Mouse (Mus musculus) induced T-regulatory cell, adult 2 months (primary cell): ENCODE results near the gene Dspp.

Experiments used
- DNase-seq: peaks from one replicate; pipeline ENCODE4 v3.0.0-alpha.2; 2012; ENCODE audit warnings: low read depth

Dspp gene

DNA sequence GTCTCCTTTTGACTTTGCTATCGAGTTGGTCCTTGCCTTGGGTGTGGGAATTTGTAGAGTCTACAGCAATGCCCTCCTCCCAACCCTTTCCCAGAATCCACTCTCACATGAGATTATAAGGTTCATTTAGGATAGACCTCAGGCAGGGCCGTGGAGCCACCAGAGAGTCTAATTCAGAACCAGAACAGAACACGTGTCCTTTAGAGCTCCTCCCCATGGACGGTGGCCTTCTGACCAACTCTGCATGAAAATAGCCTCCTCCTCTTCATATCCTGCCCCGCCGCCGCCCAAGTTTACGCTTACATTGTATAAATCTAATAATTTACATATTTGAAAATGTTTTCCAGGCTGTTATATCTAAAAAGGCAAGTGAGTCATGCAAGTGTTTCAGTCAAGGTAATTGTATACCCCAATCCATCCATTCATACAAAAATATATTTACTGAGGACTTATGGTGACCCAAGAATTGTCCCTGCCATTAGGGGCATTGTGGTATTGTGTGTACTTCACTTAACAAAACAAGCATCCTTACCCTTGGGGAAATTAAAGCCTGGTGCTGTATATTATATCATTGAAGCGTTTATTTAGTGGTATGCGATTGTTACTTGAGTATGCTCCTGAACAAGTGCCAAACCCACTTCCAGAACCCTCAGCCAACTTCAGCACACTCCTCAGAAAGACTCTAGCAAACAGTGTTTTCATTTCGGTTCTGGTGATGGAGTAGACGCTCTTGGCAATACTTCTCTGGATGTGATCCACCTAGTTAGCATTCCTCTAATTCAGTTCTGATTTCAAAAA is 30.8 kb downstream of the Dspp start:
- DNase-seq, result no peak

DNA sequence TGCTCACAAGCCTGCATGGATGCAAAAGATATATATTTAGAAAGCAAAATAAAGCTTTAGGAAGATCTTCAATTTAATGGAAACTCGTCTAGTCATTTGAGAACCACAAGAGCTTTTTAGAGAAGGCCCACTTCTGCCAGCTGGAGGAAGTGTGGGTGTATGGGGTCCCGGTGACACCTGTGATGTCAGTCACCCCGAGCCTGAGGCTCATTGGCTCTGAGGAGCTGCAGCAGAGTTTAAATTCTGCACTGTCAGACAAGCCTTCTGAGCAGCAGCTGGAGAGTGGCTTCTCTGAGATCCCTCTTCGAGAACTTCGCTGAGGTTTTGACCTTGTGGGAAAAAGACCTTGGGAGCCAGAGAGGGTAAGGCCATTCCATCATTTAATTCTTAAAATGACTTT is 31.8 kb downstream of the Dspp start, which contains the start of gene Dmp1:
Gene Dmp1, plus strand, starts transcription at position 263 of the 400 bp plus-strand sequence.
- DNase-seq, result no peak

DNA sequence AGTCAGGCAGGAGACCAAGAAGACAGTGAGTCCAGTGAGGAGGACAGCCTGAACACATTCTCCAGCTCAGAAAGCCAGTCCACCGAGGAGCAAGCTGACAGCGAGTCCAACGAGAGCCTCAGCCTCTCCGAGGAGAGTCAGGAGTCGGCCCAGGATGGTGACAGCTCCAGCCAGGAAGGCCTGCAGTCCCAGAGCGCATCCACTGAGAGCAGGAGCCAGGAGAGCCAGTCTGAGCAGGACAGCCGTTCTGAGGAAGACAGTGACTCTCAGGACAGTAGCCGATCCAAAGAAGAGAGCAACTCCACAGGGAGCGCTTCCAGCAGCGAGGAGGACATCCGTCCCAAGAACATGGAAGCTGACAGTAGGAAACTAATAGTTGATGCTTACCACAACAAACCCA is 42.0 kb downstream of the Dspp start:
- DNase-seq, result no peak

DNA sequence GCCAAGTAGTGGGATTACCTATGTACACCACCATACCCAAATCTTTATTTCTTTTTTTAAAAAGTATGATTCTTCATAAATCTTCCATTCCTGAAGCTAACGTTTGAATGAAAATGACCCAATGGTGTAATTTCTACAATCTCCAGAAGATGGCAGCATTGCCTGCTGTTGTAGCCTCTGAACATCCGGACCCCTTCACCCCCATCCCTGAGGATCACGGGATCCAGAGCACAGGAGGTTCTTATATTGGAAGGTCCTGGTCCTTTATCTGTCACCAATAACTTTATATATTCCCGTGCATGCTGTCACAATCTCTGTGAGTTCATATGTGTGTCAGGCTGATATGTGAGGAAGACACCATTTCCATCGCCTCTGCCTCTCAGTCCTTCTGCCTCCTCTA is 48.4 kb downstream of the Dspp start:
- DNase-seq, result peak; percentile 14

DNA sequence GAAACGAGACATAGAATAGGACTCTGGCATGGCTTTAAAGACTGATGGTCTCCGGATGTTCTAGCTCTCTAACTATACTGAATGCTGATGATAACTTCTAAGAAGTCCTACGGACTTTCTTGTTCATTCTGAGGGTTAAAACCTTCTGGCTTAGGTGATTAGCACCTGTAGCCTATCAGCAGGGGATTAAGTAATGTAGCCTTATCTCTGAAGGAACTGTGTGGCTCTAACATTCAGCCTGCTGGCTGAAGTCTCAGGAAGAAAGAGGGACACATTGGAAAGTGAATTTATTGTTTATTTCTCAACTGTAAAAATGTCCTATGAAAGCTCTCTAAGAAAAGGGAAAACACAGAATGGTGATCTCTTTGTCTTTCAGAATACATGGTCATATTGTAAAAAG is 53.8 kb downstream of the Dspp start:
- DNase-seq, result no peak

DNA sequence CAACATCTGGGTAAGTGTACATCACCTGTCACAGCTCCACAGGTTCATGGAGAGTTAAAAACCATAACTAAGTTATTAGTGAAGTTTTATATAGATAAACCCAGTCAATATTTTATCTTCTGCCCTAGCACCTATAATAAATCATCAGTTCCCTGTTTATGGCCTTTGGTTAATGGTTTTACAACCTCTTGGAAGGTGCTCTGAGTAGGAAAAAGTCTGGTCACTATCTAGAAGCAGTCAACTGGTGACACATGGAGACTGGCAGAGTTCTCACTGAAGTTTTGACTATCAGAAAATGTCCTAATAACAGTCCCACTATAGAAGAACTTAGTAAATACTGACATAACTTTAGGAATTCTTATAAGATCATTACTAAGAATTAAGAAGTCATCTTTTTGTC is 54.2 kb downstream of the Dspp start:
- no peak for DNase-seq

DNA sequence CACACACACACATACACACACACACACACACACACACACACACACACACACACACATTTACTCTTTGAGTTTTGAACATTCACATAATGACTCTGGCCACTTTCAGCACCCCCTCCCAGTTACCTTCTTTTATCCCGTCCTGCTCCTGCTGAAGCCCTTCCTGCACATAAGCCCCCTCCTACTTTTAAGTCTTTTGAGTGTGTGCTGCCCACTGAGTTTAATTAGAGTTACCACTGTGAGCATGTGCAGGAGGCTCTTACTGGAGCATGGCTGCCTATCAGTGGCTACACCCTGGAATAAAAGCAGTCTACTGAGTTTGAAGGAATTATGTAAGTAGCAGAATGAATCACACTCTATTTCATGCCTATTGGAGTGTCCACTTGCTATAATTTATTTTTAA is 58.0 kb downstream of the Dspp start:
- DNase-seq, result no peak
